ENCODE assay signal across 25 mouse cellular contexts in the genomic region with DNA sequence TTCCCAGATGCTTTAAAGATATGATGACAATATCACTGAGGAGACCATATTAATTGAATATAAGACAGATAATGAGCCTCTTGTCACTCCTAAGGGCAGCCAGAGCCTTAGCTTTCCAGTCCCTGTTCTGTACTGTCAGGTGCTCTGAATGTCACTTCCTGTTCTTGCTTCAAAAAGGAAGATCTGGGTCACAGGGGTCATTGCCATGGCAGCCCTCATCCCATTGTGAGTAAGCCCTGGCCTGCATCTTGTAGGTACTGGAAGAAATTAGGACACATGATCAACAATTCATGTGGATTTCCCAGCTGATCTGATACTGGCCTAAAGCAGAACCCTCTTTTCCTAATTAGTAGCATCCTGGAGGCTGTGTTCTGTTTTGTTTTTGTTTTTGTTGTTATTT.
DNase-seq lines count a peak whose midpoint lies in the region; ATAC-seq lines count a peak whose summit lies in the region.
"Had no signal": no experiment of that assay in that cellular context is flagged by ENCODE, and none has a peak within 500 bp of the region (broad histone marks: within the 10 kb centered on the region; RNA-seq: fewer than 3 reads in every experiment).

No protein-coding gene starts in this region.

- no peak for ATAC-seq in cerebellum, adult (ENCODE audit: insufficient number of reproducible peaks, low FRiP score, low TSS enrichment)
- ATAC-seq in kidney, embryonic 16.5 days (ENCODE audit: low FRiP score, low TSS enrichment), result no peak
- ATAC-seq: forebrain, embryonic 13.5 days; intestine, postnatal 0 days; midbrain, embryonic 15.5 days; Patski had no signal

- no peaks in the 10 kb centered on the region for H3K27me3 ChIP-seq in kidney, embryonic 16.5 days (ENCODE audit: insufficient read depth, low read length)
- H3K27me3 ChIP-seq in heart, embryonic 10.5 days (ENCODE audit: insufficient read depth, poor library complexity, severe bottlenecking), result no peaks in the 10 kb centered on the region
- H3K27me3 ChIP-seq: CH12.LX; forebrain, embryonic 13.5 days; heart, embryonic 15.5 days; limb, embryonic 13.5 days; liver, embryonic 13.5 days; midbrain, embryonic 15.5 days; neural tube, embryonic 13.5 days had no signal

- no peak overlapping the region for H3K27ac ChIP-seq in kidney, embryonic 16.5 days (ENCODE audit: low read length)
- H3K27ac ChIP-seq in heart, embryonic 10.5 days, result no peak overlapping the region
- H3K27ac ChIP-seq: forebrain, embryonic 13.5 days; heart, adult 2 months; heart, embryonic 15.5 days; limb, embryonic 13.5 days; liver, embryonic 13.5 days; midbrain, embryonic 15.5 days; neural tube, embryonic 13.5 days had no signal

- H3K9ac ChIP-seq in kidney, embryonic 16.5 days (replicated peaks; ENCODE audit: low read length), result no peak overlapping the region
- H3K9ac ChIP-seq: forebrain, embryonic 13.5 days; heart, embryonic 15.5 days; limb, embryonic 13.5 days; liver, embryonic 13.5 days; midbrain, embryonic 15.5 days; neural tube, embryonic 13.5 days had no signal

- no peaks in the 10 kb centered on the region for H3K4me1 ChIP-seq in kidney, embryonic 16.5 days (ENCODE audit: insufficient read depth, low read length)
- no peaks in the 10 kb centered on the region for H3K4me1 ChIP-seq in heart, embryonic 10.5 days
- H3K4me1 ChIP-seq: forebrain, embryonic 13.5 days; heart, embryonic 15.5 days; limb, embryonic 13.5 days; liver, embryonic 13.5 days; midbrain, embryonic 15.5 days; neural tube, embryonic 13.5 days had no signal

- no peaks in the 10 kb centered on the region for H3K36me3 ChIP-seq in kidney, embryonic 16.5 days (ENCODE audit: insufficient read depth, low read length)
- H3K36me3 ChIP-seq in heart, embryonic 10.5 days, result no peaks in the 10 kb centered on the region
- H3K36me3 ChIP-seq: G1E; heart, embryonic 15.5 days; limb, embryonic 13.5 days; liver, embryonic 13.5 days; midbrain, embryonic 15.5 days; neural tube, embryonic 13.5 days had no signal

- H3K9me3 ChIP-seq in kidney, embryonic 16.5 days (ENCODE audit: low read length), result no peaks in the 10 kb centered on the region
- H3K9me3 ChIP-seq in heart, embryonic 10.5 days, result no peaks in the 10 kb centered on the region
- H3K9me3 ChIP-seq: forebrain, embryonic 13.5 days; G1E; heart, embryonic 15.5 days; limb, embryonic 13.5 days; liver, embryonic 13.5 days; midbrain, embryonic 15.5 days; neural tube, embryonic 13.5 days had no signal

- DNase-seq in cerebellum, adult 9-11 months, result peak; percentile 14
- DNase-seq in kidney, postnatal 10 days, result peak; percentile 20
- DNase-seq in A20 (ENCODE audit: low read depth, low spot score), result peak; percentile 3
- peak; percentile 2 for DNase-seq in embryo, embryonic 10.5 days (ENCODE audit: low spot score)
- DNase-seq in heart, embryonic 10.5 days (ENCODE audit: low spot score), result no peak
- DNase-seq in lung, postnatal 4 days, result no peak
- DNase-seq: B cell, adult 2 months; gastrocnemius, postnatal 36 days; heart, adult 2 months; heart, postnatal 36 days; liver, embryonic 13.5 days; lung, adult 2 months; lung, postnatal 14 days; right cerebral cortex, postnatal 14 days had no signal

- H3K4me2 ChIP-seq in kidney, embryonic 16.5 days (replicated peaks; ENCODE audit: low read depth, low read length), result no peak overlapping the region
- H3K4me2 ChIP-seq: forebrain, embryonic 13.5 days; heart, embryonic 15.5 days; limb, embryonic 13.5 days; liver, embryonic 13.5 days; midbrain, embryonic 15.5 days; neural tube, embryonic 13.5 days had no signal

- H3K4me3 ChIP-seq in kidney, embryonic 16.5 days (ENCODE audit: low read length), result no peak overlapping the region
- no peak overlapping the region for H3K4me3 ChIP-seq in heart, embryonic 10.5 days
- H3K4me3 ChIP-seq: forebrain, embryonic 13.5 days; heart, adult 2 months; heart, embryonic 15.5 days; limb, embryonic 13.5 days; liver, embryonic 13.5 days; midbrain, embryonic 15.5 days; neural tube, embryonic 13.5 days had no signal

Comparison
In these comparisons a context has a peak if more than half of its experiments do, and no peak if none do; other contexts are left out.
1. DNase-seq: peak in cerebellum, adult 9-11 months (single experiment), kidney, postnatal 10 days (single experiment), A20 (single experiment) and embryo, embryonic 10.5 days (single experiment); none in heart, embryonic 10.5 days (single experiment) and lung, postnatal 4 days (0 of 2).